Mouse (Mus musculus) limb, embryonic 11.5 days (tissue): ENCODE results near the gene A030005L19Rik. TPM values are rescaled to one million over a fixed set of nuclear protein-coding genes. Genes with fewer than 3 reads are reported as not detected.
"Not testable (repeated sequence)": the region's sequence is repeated elsewhere in the genome, so short reads cannot be mapped to it uniquely, and the experiment has no call there.

ENCODE experiments used
- ATAC-seq: fragments of 200-750 bp; cut with Nextera tagmentation; 2 replicates; pipeline ENCODE4 v1.8.0; 2017; ENCODE audit warnings: low read depth; ENCODE audit not compliant: insufficient number of reproducible peaks, low FRiP score, low TSS enrichment
- DNase-seq: peaks from one replicate; pipeline ENCODE4 v3.0.0-alpha.2; 2015; ENCODE audit warnings: low spot score
- H3K27ac ChIP-seq: fragments of 300-500 bp; sonication (generic); replicated peaks from 2 replicates; pipeline ENCODE4 v1.5.1; 2014; ENCODE audit warnings: low read depth, mild to moderate bottlenecking, low read length
- H3K27me3 ChIP-seq: fragments of 300-500 bp; sonication (generic); 2 replicates; pipeline ENCODE4 v1.6.1; 2014; ENCODE audit warnings: mild to moderate bottlenecking, low read length, mixed read lengths; ENCODE audit not compliant: control insufficient read depth, insufficient read depth
- H3K36me3 ChIP-seq: fragments of 300-500 bp; sonication (generic); 2 replicates; pipeline ENCODE4 v1.6.1; 2014; ENCODE audit warnings: mild to moderate bottlenecking, low read length, moderate library complexity, mixed read lengths; ENCODE audit not compliant: control insufficient read depth, insufficient read depth
- H3K4me1 ChIP-seq: fragments of 300-500 bp; sonication (generic); 2 replicates; pipeline ENCODE4 v1.6.1; 2014; ENCODE audit warnings: low read length, mixed read lengths; ENCODE audit not compliant: control insufficient read depth, insufficient read depth
- H3K4me2 ChIP-seq: fragments of 300-500 bp; sonication (generic); 2 replicates; pipeline ENCODE4 v1.6.1; 2014; ENCODE audit warnings: low read depth, mild to moderate bottlenecking, moderate library complexity; ENCODE audit not compliant: severe bottlenecking
- H3K4me3 ChIP-seq: fragments of 300-500 bp; sonication (generic); 2 replicates; pipeline ENCODE4 v1.5.1; 2014; ENCODE audit warnings: low read depth, low read length
- H3K9ac ChIP-seq: fragments of 300-500 bp; sonication (generic); 2 replicates; pipeline ENCODE4 v1.6.1; 2014; ENCODE audit warnings: mild to moderate bottlenecking, low read length
- H3K9me3 ChIP-seq: fragments of 300-500 bp; sonication (generic); 2 replicates; pipeline ENCODE4 v1.6.1; 2016; ENCODE audit warnings: low read length; ENCODE audit not compliant: control insufficient read depth
- WGBS: fragments of 180-500 bp; shearing (Covaris S2); extraction: QIAGEN DNeasy Blood & Tissue Kit; methylation state at CpG from one replicate; pipeline ENCODE4 v1.1.7; 2014; 5-methylcytosine and 5-hydroxymethylcytosine counted together
- polyA plus RNA-seq: library from polyadenylated mRNA; unstranded; fragments of >200 nt; fragmentation: Nextera tagmentation; extraction: Ambion mirVana; gene quantifications from 2 replicates; pipeline ENCODE4 v1.2.1, GENCODE M21; 2014

The A030005L19Rik gene
- polyA plus RNA-seq: 0.33 TPM in 1 of 2 replicates, not detected in the other

GRCm38 (mm10) chr1:82913025-82913424 lies at the start of gene A030005L19Rik:
Gene A030005L19Rik, plus strand, starts transcription at chr1:82913325.
- Histone ChIP-seq H3K4me3 (no peak within 1 kb of the TSS), H3K4me2 (no peak within 1 kb of the TSS)

GRCm38 (mm10) chr1:82870202-82870601 lies 42.9 kb upstream of the A030005L19Rik start:
- no peaks in the 10 kb centered on the region for H3K27me3 ChIP-seq
- 91% methylated on average over 3 of the region's 3 CpGs for WGBS
- no peak overlapping the region for H3K4me3 ChIP-seq
- H3K4me2 ChIP-seq: no peak overlapping the region
- H3K9me3 ChIP-seq: no peaks in the 10 kb centered on the region
- H3K27ac ChIP-seq: no peak overlapping the region
- no peak for DNase-seq
- ATAC-seq: no peak
- peaks cover 2% of the 10 kb centered on the region; the same call in 1 of the 2 replicates for H3K36me3 ChIP-seq
- no peak overlapping the region for H3K9ac ChIP-seq
- no peaks in the 10 kb centered on the region for H3K4me1 ChIP-seq

More at GRCm38 (mm10) chr1:82913025-82913424, at the start of gene A030005L19Rik:
- Histone ChIP-seq H3K9me3 (no peaks in the 10 kb centered on the region), H3K4me1 (no peaks in the 10 kb centered on the region), H3K9ac (no peak within 1 kb of the TSS), H3K27ac (no peak within 1 kb of the TSS), H3K36me3 (no peaks in the 10 kb centered on the region), H3K27me3 (no peaks in the 10 kb centered on the region)
- WGBS: 83% methylated on average over 3 of the region's 3 CpGs
- ATAC-seq (no peak), DNase-seq (no peak)

GRCm38 (mm10) chr1:82879172-82879571 lies 34.0 kb upstream of the A030005L19Rik start:
- Histone ChIP-seq H3K27me3 (no peaks in the 10 kb centered on the region), H3K9ac (no peak overlapping the region), H3K4me3 (no peak overlapping the region), H3K27ac (no peak overlapping the region), H3K9me3 (no peaks in the 10 kb centered on the region), H3K4me2 (no peak overlapping the region), H3K36me3 (peaks cover 3% of the 10 kb centered on the region; the same call in 1 of the 2 replicates), H3K4me1 (no peaks in the 10 kb centered on the region)
- 71% methylated on average over 2 of the region's 2 CpGs for WGBS
- no peak for ATAC-seq
- no peak for DNase-seq

GRCm38 (mm10) chr1:82880196-82880595 lies 32.9 kb upstream of the A030005L19Rik start:
- H3K4me2 ChIP-seq: no peak overlapping the region
- H3K4me1 ChIP-seq: no peaks in the 10 kb centered on the region
- no peak overlapping the region for H3K9ac ChIP-seq
- DNase-seq: no peak
- no peak overlapping the region for H3K4me3 ChIP-seq
- no peaks in the 10 kb centered on the region for H3K27me3 ChIP-seq
- peaks cover 3% of the 10 kb centered on the region; the same call in 1 of the 2 replicates for H3K36me3 ChIP-seq
- ATAC-seq: no peak
- H3K9me3 ChIP-seq: no peaks in the 10 kb centered on the region
- 88% methylated on average over 8 of the region's 8 CpGs for WGBS
- no peak overlapping the region for H3K27ac ChIP-seq

- no peak for ATAC-seq
- no peak overlapping the region for H3K9ac ChIP-seq
- H3K27ac ChIP-seq: no peak overlapping the region
- H3K4me3 ChIP-seq: no peak overlapping the region
- H3K9me3 ChIP-seq: no peaks in the 10 kb centered on the region
- H3K36me3 ChIP-seq: peaks cover 7% of the 10 kb centered on the region
- H3K4me1 ChIP-seq: no peaks in the 10 kb centered on the region
- no peaks in the 10 kb centered on the region for H3K27me3 ChIP-seq
- WGBS: 94% methylated on average over 7 of the region's 7 CpGs
- DNase-seq: no peak
- H3K4me2 ChIP-seq: no peak overlapping the region
Measured at GRCm38 (mm10) chr1:82893269-82893668, 19.9 kb upstream of the A030005L19Rik start.

- peaks cover 3% of the 10 kb centered on the region; the same call in 1 of the 2 replicates for H3K36me3 ChIP-seq
- no peak overlapping the region for H3K9ac ChIP-seq
- H3K4me2 ChIP-seq: no peak overlapping the region
- no peaks in the 10 kb centered on the region for H3K4me1 ChIP-seq
- no peak overlapping the region for H3K27ac ChIP-seq
- H3K4me3 ChIP-seq: no peak overlapping the region
- WGBS: 91% methylated on average over 1 of the region's 1 CpGs
- DNase-seq (no peak), ATAC-seq (no peak)
- no peaks in the 10 kb centered on the region for H3K27me3 ChIP-seq
- H3K9me3 ChIP-seq: no peaks in the 10 kb centered on the region
Measured at GRCm38 (mm10) chr1:82900567-82900966, 12.6 kb upstream of the A030005L19Rik start.

- Histone ChIP-seq H3K36me3 (peaks cover 3% of the 10 kb centered on the region; the same call in 1 of the 2 replicates), H3K4me3 (no peak overlapping the region), H3K9me3 (no peaks in the 10 kb centered on the region), H3K9ac (no peak overlapping the region), H3K27me3 (no peaks in the 10 kb centered on the region), H3K27ac (no peak overlapping the region), H3K4me2 (no peak overlapping the region), H3K4me1 (no peaks in the 10 kb centered on the region)
- WGBS: 88% methylated on average over 3 of the region's 3 CpGs
- ATAC-seq (no peak), DNase-seq (no peak)
Measured at GRCm38 (mm10) chr1:82901201-82901600, 11.9 kb upstream of the A030005L19Rik start.

GRCm38 (mm10) chr1:82905886-82906285 lies 7.2 kb upstream of the A030005L19Rik start:
- H3K36me3 ChIP-seq: no peaks in the 10 kb centered on the region
- ATAC-seq (no peak), DNase-seq (no peak)
- no peak overlapping the region for H3K4me3 ChIP-seq
- no peak overlapping the region for H3K9ac ChIP-seq
- H3K27ac ChIP-seq: no peak overlapping the region
- WGBS: 90% methylated on average over 3 of the region's 3 CpGs
- no peaks in the 10 kb centered on the region for H3K4me1 ChIP-seq
- no peaks in the 10 kb centered on the region for H3K27me3 ChIP-seq
- H3K9me3 ChIP-seq: no peaks in the 10 kb centered on the region
- H3K4me2 ChIP-seq: no peak overlapping the region

GRCm38 (mm10) chr1:82913434-82913833 lies 309 bp downstream of the A030005L19Rik start:
- H3K4me1 ChIP-seq, H3K4me3 ChIP-seq, H3K9ac ChIP-seq, H3K36me3 ChIP-seq, H3K27ac ChIP-seq, H3K9me3 ChIP-seq, H3K4me2 ChIP-seq, ATAC-seq, DNase-seq, H3K27me3 ChIP-seq: not testable (repeated sequence)
- WGBS: 100% methylated on average over 5 of the region's 5 CpGs
